Mouse (Mus musculus) neutrophil, adult 83 days (primary cell): ENCODE results near the gene Olfr1442. TPM values are rescaled to one million over a fixed set of nuclear protein-coding genes. Genes with fewer than 3 reads are reported as not detected.

Source experiments
- total RNA-seq, 2 experiments: library from RNA; stranded (reverse); gene quantifications; one replicate each; pipeline ENCODE4 v1.2.4; 2023

Olfr1442 gene
- not detected for total RNA-seq

DNA sequence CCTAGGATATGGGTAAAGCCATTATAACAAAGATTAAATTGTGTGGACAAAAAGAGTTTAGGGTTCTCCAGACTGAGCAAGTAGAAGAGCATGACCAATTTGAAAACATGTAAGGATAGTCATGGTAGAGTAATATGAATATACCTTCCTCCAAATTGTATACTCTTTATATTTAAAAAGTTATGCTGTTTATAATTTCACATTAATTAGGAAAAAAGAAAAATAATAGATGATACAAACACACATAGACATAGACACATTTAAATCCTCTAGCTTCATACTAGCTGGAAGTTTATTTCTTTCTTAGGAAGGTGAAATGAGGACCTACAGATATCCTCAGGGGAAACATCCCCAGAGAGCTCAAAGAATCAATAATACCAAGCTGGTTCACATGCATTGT, at the start of gene Olfr1442:
TSS of gene Olfr1442 (plus strand) at position 301 of the 400 bp plus-strand sequence.

DNA sequence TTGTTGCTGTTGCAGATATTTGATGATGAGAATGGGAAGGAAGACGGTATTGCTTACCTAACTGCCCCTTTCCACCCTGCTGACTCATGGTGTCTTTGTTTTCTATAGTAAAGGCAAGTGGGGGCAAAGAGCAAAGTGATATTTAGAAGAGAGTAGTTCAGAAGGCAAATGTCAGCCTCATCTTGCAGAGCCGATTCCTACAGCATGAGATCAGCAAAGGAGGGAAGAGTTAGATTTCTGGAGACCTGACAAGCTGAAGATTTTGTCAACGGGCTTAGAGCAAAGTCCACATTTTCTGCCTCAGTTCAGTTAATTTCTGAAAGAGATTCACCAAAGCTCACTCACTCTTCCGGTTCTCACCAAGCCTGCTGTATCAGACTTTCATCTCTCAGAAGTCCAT, 37.1 kb upstream of the Olfr1442 start, which contains the start of gene Glyat:
TSS of gene Glyat (plus strand) at position 133 of the 400 bp plus-strand sequence.

DNA sequence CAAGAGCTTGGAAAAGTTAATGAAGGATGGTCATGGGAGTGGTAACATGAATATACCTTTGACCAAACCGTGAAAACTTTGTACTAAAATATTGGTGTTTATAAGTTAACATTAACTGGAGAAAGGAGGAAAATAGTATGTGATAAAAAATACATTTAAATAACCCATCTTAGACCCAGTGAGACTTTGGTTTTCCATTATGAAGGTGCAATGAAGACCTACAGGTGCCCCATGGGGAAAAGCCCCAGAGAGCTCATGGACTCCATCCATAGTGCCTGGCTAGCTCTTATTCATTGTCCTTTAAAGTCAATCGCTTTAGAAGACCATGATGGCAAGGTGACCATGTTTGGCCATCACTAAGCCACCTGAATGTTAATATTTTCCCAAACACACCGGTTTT, 7.6 kb downstream of the Olfr1442 start, which contains the start of gene Olfr1443:
TSS of gene Olfr1443 (plus strand) at position 301 of the 400 bp plus-strand sequence.

DNA sequence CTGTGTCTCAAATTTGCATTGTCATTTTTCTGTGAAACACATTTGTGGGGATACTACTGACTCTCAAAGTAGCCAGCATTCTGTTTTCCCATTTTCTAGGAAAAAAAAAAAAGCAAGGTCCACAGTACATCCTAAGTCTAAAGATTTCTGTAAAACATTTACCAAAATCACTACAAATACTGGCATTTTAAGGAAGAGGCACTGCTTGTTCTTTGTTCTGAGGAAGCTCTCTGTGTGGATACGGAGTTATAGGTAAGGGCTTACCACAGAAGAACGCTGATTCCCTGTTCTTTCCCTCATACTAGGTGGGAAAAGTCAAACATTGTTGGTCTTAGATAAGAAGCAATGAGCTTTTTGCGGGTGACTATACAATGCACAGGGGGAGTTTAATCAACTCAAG, 25.4 kb downstream of the Olfr1442 start, which contains the start of gene Keg1:
TSS of gene Keg1 (plus strand) at position 197 of the 400 bp plus-strand sequence.

Other genes with a start within 250 kb of the Olfr1442 start
- not detected for gene Pfpl, start 242.5 kb upstream of the Olfr1442 start, total RNA-seq
- 100 to 1,000 TPM; 738 to 792 TPM for gene Mpeg1, start 209.7 kb upstream of the Olfr1442 start, total RNA-seq
- gene Dtx4, start 169.0 kb upstream of the Olfr1442 start, total RNA-seq: 10 to 100 TPM; 17.8 to 20.2 TPM
- 100 to 1,000 TPM; 141 to 162 TPM for gene Fam111a, start 124.7 kb upstream of the Olfr1442 start, total RNA-seq
- gene Gm4952, start 70.5 kb upstream of the Olfr1442 start, total RNA-seq: not detected
- not detected for gene Glyat, start 37.1 kb upstream of the Olfr1442 start, total RNA-seq
- gene Olfr1443, start 7.7 kb downstream of the Olfr1442 start, total RNA-seq: not detected
- gene Keg1, start 25.3 kb downstream of the Olfr1442 start, total RNA-seq: not detected
- gene Cntf, start 95.2 kb downstream of the Olfr1442 start, total RNA-seq: 1 to 10 TPM; 1.3 to 1.9 TPM
- gene Zfp91, start 125.7 kb downstream of the Olfr1442 start, total RNA-seq: 10 to 100 TPM; 44.8 to 46.9 TPM
- 1 to 10 TPM; 7.3 to 8.4 TPM for gene Lpxn, start 125.8 kb downstream of the Olfr1442 start, total RNA-seq
- gene Gm5244, start 176.2 kb downstream of the Olfr1442 start, total RNA-seq: not detected
- not detected for gene Olfr1444, start 186.8 kb downstream of the Olfr1442 start, total RNA-seq
- not detected for gene Olfr1445, start 213.4 kb downstream of the Olfr1442 start, total RNA-seq
- not detected for gene Olfr1446, start 223.1 kb downstream of the Olfr1442 start, total RNA-seq
- gene Olfr1447, start 233.3 kb downstream of the Olfr1442 start, total RNA-seq: not detected